Mouse (Mus musculus): ENCODE data around the gene Qrich2.
"Not testable (repeated sequence)": the region's sequence is repeated elsewhere in the genome, so short reads cannot be mapped to it uniquely, and the experiment has no call there.

Qrich2 gene

GRCm38 (mm10) chr11:116412028-116412827 lies 53.8 kb downstream of the Qrich2 start:
- peak; percentile 54 for DNase-seq (ENCODE audit: extremely low spot score, low spot score)

- no peak for DNase-seq (ENCODE audit: extremely low spot score, low spot score)
These were observed 54.5 kb downstream of the Qrich2 start for GRCm38 (mm10) chr11:116411582-116411981.

- not testable (repeated sequence) for DNase-seq (ENCODE audit: extremely low spot score, low spot score)
These were observed 55.6 kb downstream of the Qrich2 start for GRCm38 (mm10) chr11:116410415-116410814.

- DNase-seq (ENCODE audit: extremely low spot score, low spot score), result no peak
These were observed 57.0 kb downstream of the Qrich2 start for GRCm38 (mm10) chr11:116409008-116409407.

GRCm38 (mm10) chr11:116406231-116406728 lies 59.8 kb downstream of the Qrich2 start:
- DNase-seq (ENCODE audit: extremely low spot score, low spot score), result no peak

- DNase-seq (ENCODE audit: extremely low spot score, low spot score), result no peak
These were observed 60.4 kb downstream of the Qrich2 start for GRCm38 (mm10) chr11:116405601-116406000.

- DNase-seq (ENCODE audit: extremely low spot score, low spot score), result no peak
These were observed 65.5 kb downstream of the Qrich2 start for GRCm38 (mm10) chr11:116400560-116400959.

GRCm38 (mm10) chr11:116398348-116398677 lies 67.7 kb downstream of the Qrich2 start:
- DNase-seq (ENCODE audit: extremely low spot score, low spot score), result no peak

- no peak for DNase-seq (ENCODE audit: extremely low spot score, low spot score)
These were observed 68.3 kb downstream of the Qrich2 start for GRCm38 (mm10) chr11:116397517-116398347.

GRCm38 (mm10) chr11:116396934-116397330 lies 69.1 kb downstream of the Qrich2 start:
- no peak for DNase-seq (ENCODE audit: extremely low spot score, low spot score)

- DNase-seq (ENCODE audit: extremely low spot score, low spot score), result no peak
These were observed 69.6 kb downstream of the Qrich2 start for GRCm38 (mm10) chr11:116396276-116396933.

- DNase-seq (ENCODE audit: extremely low spot score, low spot score), result no peak
These were observed 71.3 kb downstream of the Qrich2 start for GRCm38 (mm10) chr11:116394769-116395168.

Measured in neural tube, embryonic 10.5 days (tissue).